Mouse (Mus musculus) E14TG2a.4 (cell line): ENCODE data around the gene Ghsr.
A peak's percentile ranks its signal among the peaks of the same experiment; 100 is the strongest.

ENCODE experiments used
- H3K27me3 ChIP-seq: 2 replicates; pipeline ENCODE4 v1.6.1; 2014; ENCODE audit warnings: low read length, control low read depth; ENCODE audit not compliant: insufficient read depth
- H3K36me3 ChIP-seq: 2 replicates; pipeline ENCODE4 v1.6.1; 2014; ENCODE audit warnings: low read length, control low read depth; ENCODE audit not compliant: insufficient read depth
- H3K4me1 ChIP-seq: replicated peaks from 2 replicates; pipeline ENCODE4 v1.6.1; 2014; ENCODE audit warnings: low read depth, low read length, control low read depth
- H3K4me3 ChIP-seq: replicated peaks from 2 replicates; pipeline ENCODE4 v1.5.1; 2014; ENCODE audit warnings: mild to moderate bottlenecking, low read length
- H3K9me3 ChIP-seq: 2 replicates; pipeline ENCODE4 v1.6.1; 2014; ENCODE audit warnings: low read length, control low read depth
- CTCF ChIP-seq: conservative IDR thresholded peaks from 2 replicates; pipeline ENCODE4 v1.5.1; 2014; ENCODE audit warnings: low read length
- NANOG ChIP-seq: IDR thresholded peaks from 2 replicates; pipeline ENCODE4 v1.6.1; 2014; ENCODE audit warnings: borderline replicate concordance, low read length, mixed read lengths
- POU5F1 ChIP-seq: IDR thresholded peaks from 2 replicates; pipeline ENCODE4 v1.6.1; 2014; ENCODE audit warnings: low read length, borderline replicate concordance

Ghsr gene

DNA sequence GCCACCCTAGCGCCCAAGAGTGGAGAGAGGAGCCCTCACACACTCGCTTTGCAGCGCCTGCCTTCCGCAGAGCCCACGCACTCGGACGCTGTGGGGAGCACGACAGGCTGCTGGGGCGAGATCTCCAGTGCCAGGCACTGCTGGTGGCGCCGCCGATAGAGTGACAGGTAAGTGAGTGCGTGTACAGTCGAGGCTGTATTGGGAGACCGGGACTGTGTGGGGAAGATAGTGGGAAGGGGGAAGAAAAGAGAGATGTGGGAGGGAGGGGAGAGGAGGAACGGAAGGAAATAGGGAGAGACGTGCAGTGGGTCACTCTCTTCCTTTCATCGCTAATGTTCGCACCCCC is at the start of gene Ghsr:
Gene Ghsr (plus strand): TSS at position 76 of the 346 bp plus-strand sequence.
- peak within 1 kb of the TSS; percentile 76 for H3K4me3 ChIP-seq
- H3K9me3 ChIP-seq, result no peaks in the 10 kb centered on the region
- no peaks in the 10 kb centered on the region for H3K36me3 ChIP-seq
- peaks cover 33% of the 10 kb centered on the region for H3K4me1 ChIP-seq
- peaks cover 78% of the 10 kb centered on the region for H3K27me3 ChIP-seq
- TF ChIP-seq POU5F1 (no peak), CTCF (no peak), NANOG (no peak)

DNA sequence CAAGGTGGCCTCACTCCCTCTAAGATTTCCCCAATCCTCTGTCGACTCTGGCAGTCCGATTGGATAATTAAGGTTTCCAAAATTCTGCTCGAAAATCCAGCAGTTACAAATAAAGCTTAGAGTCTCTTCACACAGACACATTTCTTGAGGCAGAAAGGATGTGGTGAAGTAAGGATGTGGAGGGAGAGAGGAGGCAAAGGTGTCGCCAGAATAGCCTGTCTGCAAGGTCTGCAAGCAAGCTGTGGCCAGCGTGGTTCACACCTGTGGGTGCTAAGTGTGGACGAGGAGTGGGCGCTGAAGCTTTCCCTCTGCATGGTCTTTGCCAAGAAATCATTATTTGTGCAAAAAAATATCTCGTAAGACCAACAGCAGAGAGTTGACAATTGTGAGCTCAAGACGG is 48.6 kb upstream of the Ghsr start:
- Histone ChIP-seq H3K9me3 (no peaks in the 10 kb centered on the region), H3K27me3 (no peaks in the 10 kb centered on the region), H3K4me3 (no peak overlapping the region), H3K36me3 (no peaks in the 10 kb centered on the region), H3K4me1 (no peaks in the 10 kb centered on the region)
- TF ChIP-seq POU5F1 (no peak), NANOG (no peak), CTCF (no peak)

DNA sequence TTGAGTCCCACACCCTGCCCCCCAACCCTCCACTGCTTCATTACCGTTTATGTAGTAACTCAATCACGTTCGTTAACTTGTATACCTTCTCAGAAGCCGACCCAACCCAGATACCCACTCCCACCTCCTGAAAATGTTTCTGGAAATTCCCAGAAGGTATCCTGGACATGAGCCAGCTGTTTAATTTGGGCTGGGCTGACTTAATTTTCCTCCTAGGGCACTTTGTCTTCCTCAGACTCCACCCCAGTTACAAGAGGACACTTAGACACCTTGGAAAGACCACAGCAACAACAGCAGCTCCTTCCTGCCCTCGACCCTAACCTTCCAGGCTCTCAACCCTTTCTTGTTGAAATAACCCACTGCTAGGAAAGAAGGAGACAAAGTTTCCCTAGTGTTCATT is 47.6 kb upstream of the Ghsr start:
- no peaks in the 10 kb centered on the region for H3K36me3 ChIP-seq
- no peaks in the 10 kb centered on the region for H3K4me1 ChIP-seq
- TF ChIP-seq CTCF (no peak), NANOG (no peak), POU5F1 (no peak)
- no peaks in the 10 kb centered on the region for H3K9me3 ChIP-seq
- no peak overlapping the region for H3K4me3 ChIP-seq
- H3K27me3 ChIP-seq, result no peaks in the 10 kb centered on the region

DNA sequence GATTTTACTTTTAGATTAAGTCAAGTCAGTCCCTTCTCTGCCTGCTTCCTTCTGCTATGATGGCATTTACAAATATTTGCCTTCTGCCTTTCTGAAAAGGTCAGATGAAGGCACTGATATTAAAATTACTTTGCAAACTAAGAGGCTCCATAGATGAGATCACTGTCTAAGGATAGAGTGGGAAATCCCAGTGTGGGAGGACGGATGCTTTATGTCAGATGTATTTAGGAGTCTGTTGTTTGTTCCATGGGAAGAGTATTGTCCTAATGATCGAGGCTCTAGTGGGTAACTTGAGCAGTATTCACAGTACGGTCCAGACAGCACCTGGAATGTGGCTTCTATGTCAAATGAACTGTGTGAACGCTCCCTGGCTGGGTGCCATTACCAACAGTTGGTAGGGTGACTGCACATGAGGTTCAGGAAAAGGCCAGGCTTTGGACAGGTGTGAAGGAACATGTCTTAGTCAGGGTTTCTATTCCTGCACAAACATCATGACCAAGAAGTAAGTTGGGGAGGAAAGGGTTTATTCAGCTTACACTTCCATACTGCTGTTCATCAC is 44.4 kb upstream of the Ghsr start:
- no peak for TF ChIP-seq CTCF
- no peak for TF ChIP-seq NANOG
- no peak for TF ChIP-seq POU5F1
- Histone ChIP-seq H3K9me3 (no peaks in the 10 kb centered on the region), H3K27me3 (no peaks in the 10 kb centered on the region), H3K36me3 (no peaks in the 10 kb centered on the region), H3K4me1 (no peaks in the 10 kb centered on the region), H3K4me3 (no peak overlapping the region)

DNA sequence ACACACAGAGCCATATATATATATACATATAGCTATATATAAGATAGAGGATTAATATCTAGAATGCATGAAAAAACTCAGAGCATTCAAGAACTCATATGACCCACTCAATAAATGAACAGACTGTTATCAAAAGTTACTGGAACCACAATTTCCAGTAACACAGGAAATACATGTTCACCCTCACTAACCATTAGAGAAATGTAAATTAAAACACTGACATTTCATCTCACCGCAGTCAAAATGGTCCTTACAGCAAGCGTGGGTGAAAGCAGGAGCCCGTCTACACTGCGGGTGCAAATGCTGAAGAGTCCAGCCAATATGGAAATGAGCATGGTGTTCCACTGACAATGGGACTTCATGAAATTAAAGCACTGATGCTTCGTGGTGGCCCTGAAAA is 40.4 kb upstream of the Ghsr start:
- Histone ChIP-seq H3K4me3 (no peak overlapping the region), H3K36me3 (no peaks in the 10 kb centered on the region), H3K27me3 (peaks cover 3% of the 10 kb centered on the region; the same call in 1 of the 2 replicates), H3K4me1 (no peaks in the 10 kb centered on the region), H3K9me3 (no peaks in the 10 kb centered on the region)
- TF ChIP-seq CTCF, result no peak

DNA sequence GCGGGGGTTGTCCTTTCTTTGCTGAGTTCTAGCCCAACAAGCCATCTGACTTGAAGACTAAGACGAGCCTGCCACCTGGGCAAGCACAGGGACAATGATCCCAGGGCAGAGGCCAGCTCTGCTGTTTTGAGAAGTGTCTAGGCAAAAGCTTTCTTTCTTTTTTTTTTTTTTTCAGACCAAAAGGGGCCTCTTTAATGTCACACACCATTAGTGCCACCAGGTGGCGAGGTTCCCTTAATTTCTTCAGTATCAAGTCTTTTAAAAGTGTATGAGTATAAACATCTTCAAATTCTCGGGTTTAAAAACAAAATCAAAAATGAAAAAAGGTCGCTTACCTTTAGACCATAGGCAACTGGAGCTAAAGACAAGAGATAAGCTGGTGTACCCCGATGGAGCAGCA is 32.7 kb upstream of the Ghsr start:
- no peaks in the 10 kb centered on the region for H3K4me1 ChIP-seq
- no peaks in the 10 kb centered on the region for H3K36me3 ChIP-seq
- peaks cover 3% of the 10 kb centered on the region; the same call in 1 of the 2 replicates for H3K27me3 ChIP-seq
- H3K4me3 ChIP-seq, result no peak overlapping the region
- no peaks in the 10 kb centered on the region for H3K9me3 ChIP-seq
- TF ChIP-seq CTCF, result peak; percentile 49
- no peak for TF ChIP-seq NANOG

DNA sequence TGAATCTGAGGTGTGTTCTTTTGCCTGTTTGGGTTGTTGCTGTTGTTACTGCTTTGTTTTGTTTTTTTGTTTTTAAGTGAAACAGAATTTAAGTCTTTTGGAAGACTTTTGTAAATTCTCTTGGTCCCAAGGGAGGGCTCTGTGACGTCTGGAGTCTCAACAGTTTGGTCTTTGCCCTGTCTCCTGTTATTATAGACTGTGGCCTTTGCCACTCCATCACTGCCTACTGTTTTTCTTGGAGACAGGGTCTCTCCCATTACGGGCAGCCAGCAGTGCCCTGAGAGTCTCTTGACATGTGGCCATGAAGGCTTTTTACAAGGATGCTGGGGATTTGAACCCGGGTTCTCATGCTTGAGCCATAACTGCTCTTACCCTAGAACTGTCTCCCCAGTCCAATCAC is 32.3 kb upstream of the Ghsr start:
- no peaks in the 10 kb centered on the region for H3K4me1 ChIP-seq
- no peaks in the 10 kb centered on the region for H3K36me3 ChIP-seq
- H3K9me3 ChIP-seq, result no peaks in the 10 kb centered on the region
- H3K27me3 ChIP-seq, result no peaks in the 10 kb centered on the region
- no peak for TF ChIP-seq NANOG
- no peak for TF ChIP-seq POU5F1
- no peak for TF ChIP-seq CTCF
- no peak overlapping the region for H3K4me3 ChIP-seq

DNA sequence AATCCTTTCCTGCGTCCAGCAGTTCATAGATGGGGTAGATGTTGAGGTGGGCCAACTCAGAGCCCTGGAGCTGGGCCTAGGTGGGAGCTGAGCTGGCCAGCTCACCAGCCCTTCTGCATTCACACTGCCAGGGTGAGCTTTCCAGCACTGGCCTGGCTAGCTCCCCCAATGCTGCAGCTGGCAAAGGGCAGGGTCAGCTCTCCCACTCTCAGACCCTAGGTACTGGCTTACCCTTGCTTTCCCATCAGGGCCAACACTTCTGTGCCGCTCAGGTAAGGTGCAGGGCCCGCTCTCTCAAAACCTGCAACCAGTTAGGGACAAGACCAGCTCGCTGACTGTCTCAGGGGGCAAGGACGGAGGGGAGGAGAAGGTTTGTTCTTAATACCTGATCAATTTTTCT is 30.4 kb upstream of the Ghsr start:
- TF ChIP-seq NANOG (no peak), CTCF (no peak), POU5F1 (no peak)
- H3K9me3 ChIP-seq, result no peaks in the 10 kb centered on the region
- H3K36me3 ChIP-seq, result no peaks in the 10 kb centered on the region
- H3K4me1 ChIP-seq, result no peaks in the 10 kb centered on the region
- H3K4me3 ChIP-seq, result no peak overlapping the region
- no peaks in the 10 kb centered on the region for H3K27me3 ChIP-seq

DNA sequence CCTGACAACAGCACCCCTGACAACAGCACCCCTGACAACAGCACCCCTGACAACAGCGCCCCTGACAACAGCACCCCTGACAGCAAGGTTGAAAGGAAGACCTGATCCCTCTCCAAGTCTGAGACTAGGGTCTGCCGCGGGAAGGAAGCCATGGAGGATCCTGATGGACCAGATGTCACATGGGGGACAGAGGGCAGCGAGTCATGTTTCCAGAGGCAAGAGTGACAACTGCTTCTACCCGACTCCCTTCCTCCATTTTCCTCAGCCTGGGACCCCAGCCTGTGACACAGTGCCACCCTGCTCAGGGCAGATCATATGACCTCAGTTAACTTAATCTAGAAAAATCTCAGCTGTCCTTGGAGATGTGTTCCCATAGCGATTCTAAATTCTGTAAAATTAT is 28.7 kb upstream of the Ghsr start:
- Histone ChIP-seq H3K27me3 (no peaks in the 10 kb centered on the region), H3K4me1 (no peaks in the 10 kb centered on the region), H3K36me3 (no peaks in the 10 kb centered on the region), H3K9me3 (no peaks in the 10 kb centered on the region), H3K4me3 (no peak overlapping the region)
- TF ChIP-seq NANOG (no peak), POU5F1 (no peak), CTCF (no peak)

DNA sequence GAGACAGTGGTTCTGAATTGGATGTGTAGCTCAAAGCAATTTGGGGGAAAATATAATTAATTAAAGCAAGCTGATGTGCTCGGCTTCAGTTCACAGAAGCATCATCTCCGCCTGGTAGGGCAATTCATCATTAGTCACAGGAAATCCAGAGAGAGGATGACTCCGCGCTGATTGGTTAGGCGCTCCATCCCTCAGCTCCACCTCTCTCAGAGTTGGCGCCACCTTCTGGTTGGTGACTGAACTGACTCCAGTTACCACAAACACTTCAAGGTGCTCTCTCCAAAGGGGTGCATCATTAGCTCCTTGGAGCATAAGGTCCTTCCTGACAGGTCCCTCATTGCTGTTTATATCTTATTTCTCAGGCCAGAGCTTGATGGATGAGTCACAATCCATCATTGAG is 25.6 kb upstream of the Ghsr start:
- H3K4me1 ChIP-seq, result no peaks in the 10 kb centered on the region
- TF ChIP-seq POU5F1, result no peak
- peak; percentile 78 for TF ChIP-seq CTCF
- TF ChIP-seq NANOG, result no peak
- no peak overlapping the region for H3K4me3 ChIP-seq
- no peaks in the 10 kb centered on the region for H3K36me3 ChIP-seq
- H3K9me3 ChIP-seq, result no peaks in the 10 kb centered on the region
- no peaks in the 10 kb centered on the region for H3K27me3 ChIP-seq
